Mouse (Mus musculus) adrenal gland, postnatal 4 days (tissue): ENCODE data around the gene D5Ertd579e. TPM values are rescaled to one million over a fixed set of nuclear protein-coding genes. Genes with fewer than 3 reads are reported as not detected.

ENCODE experiments used
- DNase-seq, 2 experiments: peaks; one replicate each; pipeline ENCODE4 v3.0.0; 2021 to 2022; ENCODE audit warnings: low spot score in 2 of 2, mixed read lengths in 2 of 2
- total RNA-seq, 2 experiments: library from RNA; stranded (reverse); gene quantifications; 2 replicates each; pipeline ENCODE4 v1.2.3; 2021

Gene D5Ertd579e
- total RNA-seq, 2 experiments from 2014 or later = 55.2 to 62.3 TPM

DNA sequence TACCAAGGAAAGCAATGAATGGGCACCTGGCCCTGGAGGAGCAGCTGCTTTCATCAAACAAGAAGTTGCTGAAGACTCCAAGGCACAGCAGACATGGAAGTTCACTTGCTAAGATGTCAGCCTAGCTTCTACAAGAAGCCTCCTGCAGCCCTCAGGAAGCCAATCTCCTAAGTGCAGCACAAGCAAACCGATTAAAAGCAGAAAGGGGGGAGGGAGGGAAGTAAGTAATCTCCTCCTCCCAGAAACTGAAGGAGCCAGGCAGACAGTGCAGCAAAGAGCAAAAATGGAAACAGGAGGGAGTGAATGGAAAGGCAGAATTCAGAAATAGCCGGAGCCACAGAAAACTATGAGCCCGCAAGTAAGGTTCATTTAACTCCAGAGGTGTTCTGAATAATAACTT, 122.5 kb downstream of the D5Ertd579e start:
- no peak for DNase-seq

DNA sequence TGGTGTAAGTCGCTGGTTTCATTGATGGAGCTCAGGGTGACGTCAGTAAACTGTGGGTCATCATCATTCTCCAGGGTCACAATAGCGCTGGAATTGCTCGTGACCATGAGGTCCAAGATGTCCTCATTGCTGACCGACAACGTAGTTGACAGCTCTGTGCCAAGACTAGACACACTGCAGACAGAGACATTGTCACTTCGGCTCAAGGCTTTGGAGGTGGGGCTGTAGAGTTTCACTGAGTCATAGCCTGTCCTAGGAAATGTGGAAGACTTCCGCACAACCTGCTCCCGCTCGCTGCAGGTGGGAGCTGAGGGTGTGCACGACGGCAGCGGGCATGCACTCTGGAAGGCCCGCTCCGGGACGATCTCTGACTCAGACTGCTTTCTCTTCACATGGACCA, 124.5 kb downstream of the D5Ertd579e start:
- no peak for DNase-seq

DNA sequence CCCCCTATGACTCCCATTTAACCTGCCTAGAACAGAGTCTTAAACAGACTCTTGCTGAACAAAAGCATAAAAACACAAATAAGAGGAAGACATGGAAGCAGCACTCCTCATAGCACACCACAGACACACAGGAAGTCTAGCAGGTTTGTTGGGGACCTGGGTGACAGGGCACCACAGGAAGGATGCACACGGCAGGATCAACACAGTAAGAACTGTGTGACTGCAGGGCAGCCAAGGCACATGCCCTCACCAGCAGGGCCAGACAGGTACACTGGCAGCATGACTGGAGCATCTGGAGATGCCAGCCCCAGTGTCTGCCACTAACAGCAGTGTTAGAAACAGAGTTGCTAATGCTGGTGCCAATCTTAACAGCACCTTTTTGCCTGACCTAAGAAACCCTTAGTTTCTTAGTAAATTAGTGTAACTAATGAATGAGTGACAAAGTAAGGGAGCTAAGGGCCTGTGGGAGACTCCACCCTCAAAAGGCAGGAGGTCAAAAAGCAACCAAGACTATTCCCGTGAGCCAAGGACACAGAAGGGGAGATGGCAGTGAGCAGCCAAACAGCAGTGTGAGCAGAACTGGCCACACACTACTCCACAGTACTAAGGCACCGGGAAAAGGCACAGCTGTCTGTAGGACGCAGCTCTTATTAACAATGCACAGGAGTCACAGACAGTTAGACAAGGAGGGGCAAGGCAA, 125.1 kb downstream of the D5Ertd579e start:
- no peak for DNase-seq

DNA sequence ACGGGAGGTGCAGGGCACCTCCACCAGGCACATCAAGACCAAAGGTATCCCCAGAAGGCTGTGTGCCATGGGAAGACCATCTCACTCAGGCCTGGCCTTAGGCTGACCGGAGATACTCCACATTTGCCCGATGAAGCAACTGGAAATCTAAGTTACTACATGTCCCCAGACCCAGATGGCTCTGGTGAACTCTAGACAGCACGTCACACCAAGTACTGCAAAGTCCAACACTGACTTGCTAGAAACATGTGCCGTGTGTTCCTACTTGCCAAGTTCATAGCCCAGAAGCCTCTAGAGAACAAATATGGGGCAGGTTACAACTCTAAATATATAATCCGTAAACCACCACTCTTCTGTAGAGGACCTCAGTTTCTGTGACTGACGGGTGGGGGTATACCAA, 125.7 kb downstream of the D5Ertd579e start:
- DNase-seq = no peak

DNA sequence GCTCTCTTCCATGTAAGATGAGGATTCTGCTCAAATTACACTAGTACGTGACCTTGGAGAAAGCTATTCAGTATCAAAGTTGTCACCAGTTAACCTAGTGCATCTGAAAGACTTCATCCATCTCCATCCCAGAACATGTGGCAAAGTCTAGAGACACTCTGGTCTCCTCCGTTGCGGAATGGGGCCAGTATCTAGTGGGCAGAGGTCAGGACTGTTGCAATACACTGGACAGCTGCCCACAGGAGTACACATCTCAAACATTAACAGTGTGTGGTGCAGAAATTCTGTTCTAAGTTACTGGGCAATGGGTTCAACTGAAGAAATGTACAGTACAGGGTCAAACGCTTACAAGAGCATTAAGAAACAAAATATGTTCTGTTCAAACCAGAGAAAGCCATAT, 127.7 kb downstream of the D5Ertd579e start:
- no peak for DNase-seq

DNA sequence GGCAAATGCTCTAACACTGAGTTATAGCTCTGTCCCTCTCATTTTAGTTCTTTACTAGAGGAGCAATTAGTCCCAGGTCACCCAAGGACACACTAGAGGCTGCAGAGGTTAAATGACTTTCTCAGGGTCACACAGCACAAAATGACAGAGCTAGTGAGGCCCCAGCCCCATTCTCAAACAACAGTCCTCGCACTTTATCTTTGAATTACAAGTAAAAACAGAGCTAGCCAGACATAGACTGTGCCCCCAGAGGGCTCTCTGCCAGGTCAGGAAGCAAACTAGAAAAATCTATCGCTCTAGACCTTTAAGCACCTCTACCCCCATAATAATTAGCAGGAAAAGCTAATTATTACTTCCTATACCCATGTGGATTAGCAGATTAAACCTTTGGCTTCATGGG, 128.2 kb downstream of the D5Ertd579e start:
- DNase-seq = no peak

DNA sequence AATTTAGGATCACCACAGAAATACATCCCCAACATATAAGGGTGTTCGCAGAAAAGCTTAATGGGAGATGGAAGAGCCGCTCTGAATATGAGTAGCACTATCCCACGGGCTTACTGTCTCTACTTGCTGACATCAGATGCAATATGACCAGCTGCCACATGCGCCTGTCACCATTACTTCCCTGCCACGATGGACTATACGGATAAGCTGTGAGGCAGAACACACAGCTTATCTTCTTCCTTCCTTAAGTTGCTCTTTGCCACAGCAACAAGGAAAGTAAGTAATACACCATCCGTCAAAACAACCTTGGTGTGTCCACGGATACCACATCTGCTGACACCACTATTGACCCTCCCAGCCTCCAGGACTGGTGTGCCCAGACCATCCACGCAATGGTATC, 131.3 kb downstream of the D5Ertd579e start:
- DNase-seq = no peak

DNA sequence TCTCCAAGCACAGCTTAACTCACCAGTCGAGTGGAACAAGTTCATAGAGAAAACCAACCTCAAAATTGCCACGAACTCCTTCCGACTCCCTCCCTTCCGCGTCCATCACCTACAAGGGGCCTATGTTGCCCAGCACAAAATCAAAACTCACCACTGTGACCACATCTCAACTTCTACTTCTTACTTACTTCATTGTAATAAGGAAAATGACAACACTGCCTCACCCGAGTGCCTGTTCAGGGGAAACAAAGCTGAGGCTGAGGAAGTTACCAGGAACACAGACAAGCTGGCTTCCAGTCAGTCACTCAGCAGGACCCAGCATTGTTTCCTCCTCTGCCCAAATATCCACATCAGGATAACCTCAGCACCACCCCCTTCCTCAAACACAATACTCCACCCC, 132.1 kb downstream of the D5Ertd579e start:
- no peak for DNase-seq

DNA sequence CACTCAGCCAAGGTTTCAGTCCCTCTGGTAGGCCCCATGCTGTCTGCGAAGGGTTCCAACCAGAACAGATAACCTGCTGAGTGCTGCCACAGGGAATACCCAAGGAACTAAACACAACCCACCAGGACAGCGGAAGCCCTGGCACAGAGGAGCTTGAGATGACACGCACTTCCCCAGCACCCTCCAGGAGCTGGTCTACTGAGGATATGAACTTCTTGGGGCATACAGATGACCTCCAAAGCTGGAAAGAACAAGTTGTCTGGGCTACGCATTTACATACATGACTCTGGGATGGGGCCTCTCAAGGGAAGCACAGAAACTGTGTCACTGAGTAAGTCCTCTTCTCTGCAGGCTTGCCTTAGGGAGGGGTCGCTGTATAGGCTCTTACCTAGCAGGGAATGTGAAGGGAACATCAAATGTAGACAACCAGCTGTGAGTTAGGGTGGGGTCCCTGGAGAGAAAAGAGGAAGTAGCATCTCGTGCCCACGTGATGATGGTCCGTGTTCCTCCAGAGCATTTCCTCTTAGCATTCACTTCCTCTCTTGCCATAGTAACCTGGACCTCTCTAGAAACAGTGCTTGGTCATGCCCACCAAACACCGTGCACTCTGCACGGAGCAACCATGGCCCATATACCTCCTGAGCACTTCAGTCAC, 132.9 kb downstream of the D5Ertd579e start:
- no peak for DNase-seq

DNA sequence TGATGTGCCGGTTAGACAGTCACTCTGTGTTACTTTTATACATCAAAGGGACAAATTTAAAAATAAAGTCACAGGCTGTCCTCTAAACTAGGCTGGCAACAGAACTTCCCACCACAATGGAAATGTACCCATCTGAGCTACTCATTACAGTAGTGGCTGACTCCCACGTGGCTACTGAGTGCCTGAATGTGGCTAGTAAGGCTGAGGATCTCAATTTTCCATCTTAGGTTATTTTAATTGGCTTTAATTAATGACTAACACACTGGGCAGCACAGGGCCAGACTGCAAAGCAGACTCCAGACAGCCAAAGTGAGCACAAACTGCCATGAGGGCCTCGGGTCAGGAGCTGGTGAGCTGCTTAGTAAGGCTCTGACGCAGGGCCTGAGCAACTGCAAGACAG, 134.3 kb downstream of the D5Ertd579e start:
- DNase-seq = no peak

DNA sequence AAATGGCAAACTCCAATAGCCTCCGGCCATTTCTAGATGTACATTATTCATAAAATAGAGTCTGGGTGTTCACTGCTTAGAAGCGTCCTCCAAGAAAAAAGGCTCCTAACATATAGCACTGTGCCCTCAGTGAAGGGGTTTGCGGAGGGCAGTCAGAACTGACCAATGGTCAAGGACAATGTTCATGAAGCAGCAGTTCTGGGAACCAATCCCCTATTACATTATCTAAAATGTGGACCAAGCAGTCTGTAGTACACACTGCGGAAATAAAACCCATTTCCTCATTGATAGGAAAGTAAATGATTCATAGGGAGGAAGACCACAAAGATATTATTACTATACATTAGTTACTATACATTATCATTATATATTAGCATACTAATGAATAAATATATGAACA, 135.3 kb downstream of the D5Ertd579e start:
- DNase-seq = no peak

DNA sequence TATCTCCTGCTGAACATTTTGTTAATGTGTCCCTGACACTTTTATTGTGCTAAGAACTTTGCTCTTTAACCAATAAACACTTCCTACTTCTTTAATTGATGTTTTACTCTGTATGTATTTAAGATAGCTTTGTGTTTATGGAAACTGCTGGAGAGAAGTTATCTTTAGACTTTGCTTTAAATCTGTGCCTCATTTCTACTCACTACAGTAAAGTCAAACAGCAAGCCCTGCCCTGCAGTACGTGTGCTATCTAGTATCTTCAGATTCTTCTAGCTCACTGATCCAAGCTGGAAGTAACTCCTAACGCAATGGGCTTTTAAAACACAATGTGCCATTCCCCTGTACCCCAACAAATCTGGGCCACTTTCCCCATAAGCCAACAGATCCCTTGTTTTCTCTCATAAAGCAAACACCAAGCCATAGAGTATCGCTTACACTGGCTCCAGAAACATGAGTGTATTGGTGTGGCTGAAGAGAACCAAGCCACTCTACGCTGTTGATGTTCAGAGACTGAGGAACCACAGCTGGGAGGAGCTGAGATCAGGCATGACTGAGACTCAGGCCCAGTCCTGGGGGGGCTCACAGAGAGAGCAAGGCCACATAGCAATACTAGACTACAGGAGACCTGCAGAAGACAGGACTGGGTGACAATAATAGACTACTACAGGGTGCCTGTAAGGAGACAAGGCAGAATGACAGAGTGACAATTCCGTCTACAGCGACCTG, 136.2 kb downstream of the D5Ertd579e start:
- no peak for DNase-seq

DNA sequence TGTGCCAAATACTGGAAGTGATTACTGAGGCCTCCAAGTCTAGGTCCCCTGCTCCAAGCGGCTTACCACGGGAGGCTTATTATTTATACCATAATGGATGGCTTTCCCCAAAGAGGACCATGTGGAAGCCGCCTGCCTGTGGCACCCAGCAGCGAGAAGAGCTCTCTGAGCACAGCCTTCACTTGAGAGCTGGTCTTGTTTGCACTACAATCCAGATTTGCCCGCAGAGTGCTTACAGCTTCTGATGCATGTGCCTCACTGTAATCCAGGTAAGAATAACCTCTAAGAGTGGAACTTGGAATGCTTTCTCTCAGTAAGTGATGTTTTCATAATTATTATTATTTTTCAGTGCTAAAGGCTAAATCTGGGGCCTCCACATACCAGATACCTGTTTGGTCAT, 136.7 kb downstream of the D5Ertd579e start:
- no peak for DNase-seq

DNA sequence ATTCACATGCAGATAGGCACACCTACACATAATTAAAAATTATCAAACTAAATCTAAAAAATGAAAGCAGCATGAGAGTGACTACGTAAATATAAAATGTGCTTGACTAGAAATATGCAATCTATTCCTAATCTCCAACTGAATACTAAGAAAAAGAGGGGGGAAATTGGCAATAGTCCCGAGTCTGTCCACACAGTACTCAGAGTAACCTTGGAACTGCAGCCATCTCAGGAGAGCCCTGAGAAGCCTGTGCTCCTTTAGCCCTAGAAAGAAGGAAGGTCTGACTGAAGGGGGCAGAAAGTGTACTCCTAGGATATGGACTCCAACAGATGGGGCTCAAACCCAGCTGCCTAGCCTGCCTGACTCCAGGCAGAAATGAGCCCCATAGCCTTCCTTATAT, 137.3 kb downstream of the D5Ertd579e start:
- DNase-seq = no peak

DNA sequence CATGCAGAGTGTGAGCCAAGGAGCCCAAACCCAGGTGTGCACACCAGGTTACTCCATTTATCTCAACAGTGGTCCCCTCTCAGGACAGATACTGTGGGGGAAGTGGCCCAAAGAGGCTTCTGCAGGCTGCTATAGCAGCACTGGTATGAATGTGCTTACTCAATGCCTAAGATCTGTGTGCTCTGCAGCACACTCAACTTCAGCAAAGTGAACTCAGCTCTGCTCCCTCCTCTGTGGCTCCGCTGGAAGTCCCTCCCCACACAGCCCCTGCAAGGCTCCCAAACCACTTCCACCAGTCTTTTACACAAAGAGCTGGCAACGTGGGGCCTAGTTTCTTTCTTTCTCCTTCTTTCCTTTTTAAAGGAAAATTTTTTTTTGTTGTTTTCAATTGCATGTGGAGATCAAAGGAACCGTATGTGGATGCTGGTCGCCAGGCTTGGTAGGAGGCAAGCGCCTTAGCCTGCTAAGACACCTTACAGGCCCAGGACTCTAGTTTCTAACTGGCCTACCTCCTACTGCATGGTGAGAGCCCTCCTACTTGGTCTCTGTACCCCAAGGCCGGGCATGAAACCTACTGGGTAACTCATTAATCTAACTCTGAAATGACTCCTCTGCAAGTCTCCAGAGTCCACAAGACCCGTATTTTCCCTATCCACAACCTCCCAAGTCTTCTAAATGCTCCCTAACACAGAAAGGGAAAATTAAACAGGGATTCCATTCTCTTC, 138.1 kb downstream of the D5Ertd579e start:
- DNase-seq = no peak

DNA sequence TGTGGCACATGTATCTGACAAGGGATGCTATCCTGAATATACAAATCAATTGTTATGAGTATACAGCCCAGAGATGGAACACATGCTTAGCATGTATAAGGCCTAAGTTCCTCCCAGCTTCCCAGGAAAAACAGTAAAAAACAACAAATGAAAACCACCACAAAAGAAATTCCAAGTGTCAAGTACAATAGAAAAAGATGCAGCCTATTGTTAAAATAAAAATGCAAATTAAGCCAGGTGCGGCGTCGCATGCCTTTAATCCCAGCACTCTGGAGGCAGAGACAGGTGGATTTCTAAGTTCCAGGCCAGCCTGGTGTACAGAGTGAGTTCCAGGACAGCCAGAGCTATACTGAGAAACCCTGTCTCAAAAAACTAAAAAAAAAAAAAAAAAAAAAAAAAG, 138.9 kb downstream of the D5Ertd579e start:
- no peak for DNase-seq

DNA sequence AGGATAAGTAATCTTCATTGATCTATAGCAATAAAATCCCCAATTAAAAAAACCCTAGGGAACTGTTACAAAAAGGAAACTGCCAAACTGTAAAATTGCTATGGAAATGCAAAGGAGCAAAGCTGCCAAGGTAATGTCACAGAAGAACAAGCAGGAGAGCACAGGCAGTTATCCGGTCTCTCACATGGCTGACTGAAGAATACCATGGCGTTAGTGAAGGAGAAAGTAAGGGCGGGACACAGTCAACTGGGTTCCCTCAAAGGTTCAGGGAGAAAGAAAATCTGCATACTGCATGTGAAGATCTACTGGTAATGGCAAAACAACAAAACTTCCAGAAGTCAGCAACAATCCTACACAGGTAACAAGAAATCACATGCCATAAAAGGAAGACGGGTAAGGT, 139.5 kb downstream of the D5Ertd579e start:
- DNase-seq = no peak

DNA sequence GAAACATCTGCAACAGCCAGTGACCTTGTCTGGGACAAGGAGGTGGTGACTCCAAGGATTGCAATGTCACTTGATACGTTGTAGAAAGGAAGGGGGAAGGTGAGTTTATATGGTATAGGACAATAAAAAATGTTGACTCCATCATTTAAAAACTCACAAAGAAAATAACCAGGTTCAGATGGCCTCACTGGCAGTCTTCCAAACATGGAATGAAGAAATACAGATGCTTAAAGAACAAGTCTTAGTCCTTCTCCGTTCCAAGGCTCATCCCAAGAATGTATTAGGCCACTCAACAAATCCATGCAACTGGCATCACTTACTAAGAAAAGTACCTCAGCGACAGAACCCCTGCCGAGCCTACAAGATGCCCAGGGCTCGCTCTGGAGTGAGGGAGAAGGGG, 141.3 kb downstream of the D5Ertd579e start:
- DNase-seq = no peak

DNA sequence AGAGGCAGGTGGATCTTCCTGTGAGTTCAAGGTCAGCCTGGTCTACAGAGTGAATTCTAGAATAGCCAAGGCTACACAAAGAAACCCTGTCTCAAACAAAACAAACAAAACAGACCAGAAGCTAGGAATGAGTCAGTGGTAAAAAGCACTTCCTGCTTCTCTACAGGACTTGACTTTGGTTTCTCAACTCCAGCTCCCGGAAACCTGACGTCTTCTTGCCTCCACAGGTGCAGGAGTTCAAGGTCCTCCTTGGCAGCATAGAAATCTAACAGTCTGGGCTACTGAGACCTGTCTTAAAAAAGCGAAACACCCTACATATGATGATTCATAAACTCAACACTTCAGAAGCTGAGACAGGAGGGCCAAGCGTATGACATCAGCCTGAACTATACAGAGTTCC, 141.9 kb downstream of the D5Ertd579e start:
- no peak for DNase-seq

DNA sequence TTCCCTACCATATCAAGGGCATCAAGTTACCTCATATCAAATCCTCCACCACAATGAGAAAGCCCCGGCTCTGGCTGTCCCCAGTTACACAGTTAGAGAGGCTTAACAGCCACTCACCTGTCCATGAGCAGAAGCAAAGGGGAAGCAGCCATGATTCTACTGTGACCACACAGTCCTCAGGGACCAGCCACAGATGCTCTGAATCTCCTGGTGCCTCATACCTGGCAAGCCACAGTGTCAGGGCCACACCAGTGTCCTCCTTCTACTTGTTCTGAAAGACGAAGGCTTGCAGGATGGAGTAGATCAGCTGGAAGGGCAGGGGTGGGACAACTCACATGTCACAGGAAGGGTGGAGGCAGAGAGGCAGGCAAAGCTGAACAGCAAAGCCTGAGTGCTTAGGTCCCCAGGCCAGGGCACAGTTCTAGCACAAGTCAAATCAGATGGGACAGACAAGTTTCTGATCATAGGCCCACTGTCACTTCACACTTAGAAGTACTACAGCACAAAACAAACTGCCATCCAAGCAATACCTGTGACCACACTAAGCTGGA, 142.7 kb downstream of the D5Ertd579e start:
- no peak for DNase-seq

DNA sequence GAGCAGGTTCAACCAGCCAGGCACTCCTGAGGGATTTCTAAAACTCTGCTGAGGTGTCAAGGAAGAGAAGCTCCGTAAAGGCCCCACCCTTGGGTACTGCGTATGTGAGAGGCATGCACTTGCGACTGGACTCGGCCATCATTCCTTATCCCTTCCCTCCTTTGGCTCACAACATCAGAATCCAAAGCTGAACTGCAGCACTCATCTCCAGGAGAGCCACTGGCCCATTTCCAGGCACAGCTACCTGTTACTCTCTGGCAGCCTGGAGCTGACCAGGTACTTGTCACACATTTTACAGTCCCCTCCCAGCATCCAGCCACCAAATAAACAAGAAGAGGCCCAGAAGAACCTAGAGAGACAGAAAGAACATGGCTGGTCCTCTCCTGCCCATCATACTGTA, 143.4 kb downstream of the D5Ertd579e start:
- DNase-seq = no peak
